Mouse (Mus musculus): Measurements from ENCODE around the gene Myl6b.
"Not testable (repeated sequence)": the region's sequence is repeated elsewhere in the genome, so short reads cannot be mapped to it uniquely, and the experiment has no call there.

Myl6b gene

DNA sequence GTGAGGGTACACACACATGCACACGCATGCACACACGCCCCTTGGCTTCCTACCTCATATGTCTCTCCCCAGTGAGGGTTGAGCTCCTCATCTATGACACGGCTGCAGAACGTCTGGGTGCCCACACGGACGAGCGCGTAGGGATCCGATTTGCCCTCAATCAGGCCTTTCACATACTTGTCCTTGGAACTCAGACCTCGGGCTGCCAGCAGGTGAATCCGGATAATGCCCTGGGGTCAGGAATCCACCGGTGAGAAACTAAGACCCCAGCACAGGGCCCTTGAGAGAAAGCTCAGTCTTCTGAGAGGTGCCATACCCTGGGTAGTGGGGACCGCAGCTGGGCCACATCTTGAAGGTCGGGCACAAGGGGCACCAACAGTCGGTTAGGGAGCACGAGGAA lies 22.1 kb upstream of the Myl6b start:
- no peak for DNase-seq (ENCODE audit: extremely low spot score, low read depth, low spot score)

DNA sequence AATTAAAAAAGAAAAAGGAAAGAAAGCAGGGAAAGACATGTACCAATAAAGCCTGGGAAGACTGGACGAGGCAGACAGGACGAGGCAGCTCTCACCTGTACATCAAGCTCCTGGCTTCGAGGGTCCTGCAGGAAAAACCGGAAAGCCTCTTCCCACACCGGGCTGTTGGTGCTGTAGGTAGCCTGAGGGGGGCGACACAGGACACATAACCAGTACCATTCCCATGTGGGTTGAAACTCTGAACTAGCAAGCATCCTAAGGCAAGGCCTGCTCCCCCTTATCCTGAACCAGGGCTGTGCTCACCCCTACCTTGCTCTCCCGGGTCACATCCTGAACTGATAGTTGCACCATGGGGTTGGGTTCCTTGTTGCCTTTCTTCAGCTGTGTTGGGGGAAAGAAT lies 20.3 kb upstream of the Myl6b start:
- DNase-seq (ENCODE audit: extremely low spot score, low read depth, low spot score), result no peak

DNA sequence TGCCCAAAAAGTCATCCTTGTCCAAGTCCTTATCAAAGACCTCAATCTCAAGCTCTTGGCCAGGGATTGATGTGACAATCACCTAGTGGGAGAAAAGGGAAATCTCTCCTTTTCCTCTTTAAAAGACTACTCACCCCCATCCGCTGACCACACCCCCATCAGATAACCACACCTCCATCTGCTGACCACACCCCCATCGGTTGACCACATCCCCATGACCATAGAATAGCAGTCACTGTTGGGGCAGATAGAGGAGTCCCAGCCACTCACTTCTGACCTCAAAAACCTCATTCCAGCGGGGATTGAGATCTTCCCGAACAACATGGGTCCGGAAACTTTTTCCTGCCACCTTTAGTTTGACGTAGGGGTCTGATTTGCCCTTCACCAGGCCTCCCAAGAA lies 18.2 kb upstream of the Myl6b start:
- DNase-seq (ENCODE audit: extremely low spot score, low read depth, low spot score), result no peak

DNA sequence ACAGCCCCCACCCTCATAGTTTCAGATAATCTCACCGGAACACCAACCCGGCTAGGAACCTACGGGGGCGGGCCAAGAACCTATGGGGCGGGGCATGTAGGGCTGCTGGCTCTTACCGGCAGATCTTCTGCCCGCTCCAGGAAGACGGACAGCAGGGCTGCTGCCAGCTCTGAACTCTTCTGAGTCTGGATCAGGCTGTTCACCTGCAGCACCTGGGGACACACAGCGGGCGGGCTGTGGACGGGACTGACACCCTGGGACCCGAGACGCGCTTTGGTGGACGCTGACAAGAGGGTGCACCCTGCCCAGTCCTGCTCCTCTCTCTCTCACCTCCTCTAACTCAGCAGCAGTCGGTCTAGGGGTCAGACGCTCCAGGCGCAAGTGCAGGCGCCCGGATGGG lies 17.5 kb upstream of the Myl6b start:
- DNase-seq (ENCODE audit: extremely low spot score, low read depth, low spot score), result no peak

DNA sequence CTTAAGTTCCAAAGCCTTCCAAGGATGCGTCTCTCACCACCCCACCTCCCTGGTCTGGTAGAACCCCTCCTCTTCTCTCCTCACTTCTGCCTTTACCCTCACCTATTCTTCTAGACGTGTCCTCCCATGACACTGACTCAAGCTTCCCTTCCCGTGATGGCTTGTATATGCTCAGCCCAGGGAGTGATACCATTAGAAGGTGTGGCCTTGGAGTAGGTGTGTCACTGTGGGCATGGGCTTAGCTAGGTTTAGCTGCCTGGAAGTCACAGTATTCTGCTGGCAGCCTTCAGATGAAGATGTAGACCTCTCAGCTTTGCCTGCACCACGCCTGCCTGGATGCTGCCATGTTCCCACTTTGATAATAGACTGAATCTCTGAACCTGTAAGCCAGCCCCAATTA lies 16.6 kb upstream of the Myl6b start:
- no peak for DNase-seq (ENCODE audit: extremely low spot score, low read depth, low spot score)

DNA sequence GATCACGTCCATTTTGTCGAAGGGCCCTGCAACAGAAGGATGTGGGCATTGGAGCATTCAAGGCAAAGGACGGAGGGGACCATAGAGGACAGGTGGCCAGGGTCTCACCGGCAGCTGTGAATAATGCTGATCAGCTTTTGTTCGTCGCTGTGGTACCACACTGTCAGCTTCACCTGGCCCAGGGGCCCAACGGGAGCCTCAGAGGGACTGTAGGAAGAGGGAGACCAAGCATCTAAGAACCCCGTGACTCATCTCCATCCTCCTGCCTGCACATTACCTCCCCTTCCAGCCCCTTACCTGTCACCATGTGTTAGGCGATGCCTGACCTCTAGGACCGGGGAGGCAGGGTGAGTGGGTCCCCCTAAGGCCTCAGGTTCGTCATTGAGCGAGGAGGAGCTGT lies 13.3 kb upstream of the Myl6b start:
- no peak for DNase-seq (ENCODE audit: extremely low spot score, low read depth, low spot score)

DNA sequence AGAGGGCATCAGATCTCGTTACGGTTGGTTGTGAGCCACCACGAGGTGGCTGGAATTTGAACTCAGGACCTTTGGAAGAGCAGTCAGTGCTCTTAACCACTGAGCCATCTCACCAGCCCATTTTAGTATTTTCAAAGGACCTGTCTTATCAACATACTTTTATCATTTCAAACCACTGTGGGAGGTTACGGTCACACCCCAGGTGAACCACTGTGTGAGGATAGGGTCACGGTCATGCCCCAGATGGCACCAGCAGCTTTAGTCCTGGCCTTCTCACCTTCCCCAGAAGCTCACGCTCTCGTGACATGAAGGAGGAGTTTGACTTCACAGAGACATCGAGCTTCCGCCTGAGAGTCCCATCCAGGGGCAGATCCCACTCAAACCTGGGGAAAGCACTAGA lies 12.7 kb upstream of the Myl6b start:
- DNase-seq (ENCODE audit: extremely low spot score, low read depth, low spot score), result no peak

DNA sequence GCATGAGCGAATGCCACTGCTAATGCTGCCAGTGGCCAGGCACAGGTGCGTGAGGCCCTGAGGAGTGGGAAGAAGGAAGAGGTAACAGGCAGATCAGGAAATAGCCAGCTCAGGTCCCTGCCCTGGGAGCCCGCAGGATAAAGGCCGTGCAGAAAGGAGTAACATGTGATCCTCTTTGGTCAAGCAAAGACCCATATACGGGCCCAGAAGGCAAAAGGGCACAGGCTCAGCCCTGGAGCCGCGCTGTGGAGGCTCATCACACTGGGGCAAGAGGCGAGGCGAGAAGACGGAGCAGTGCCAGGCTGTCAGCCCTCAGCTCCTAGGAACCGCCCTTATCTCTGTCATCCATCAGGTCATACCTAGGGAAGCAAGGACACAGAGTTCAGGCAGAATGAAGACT lies 11.8 kb upstream of the Myl6b start:
- DNase-seq (ENCODE audit: extremely low spot score, low read depth, low spot score), result no peak

DNA sequence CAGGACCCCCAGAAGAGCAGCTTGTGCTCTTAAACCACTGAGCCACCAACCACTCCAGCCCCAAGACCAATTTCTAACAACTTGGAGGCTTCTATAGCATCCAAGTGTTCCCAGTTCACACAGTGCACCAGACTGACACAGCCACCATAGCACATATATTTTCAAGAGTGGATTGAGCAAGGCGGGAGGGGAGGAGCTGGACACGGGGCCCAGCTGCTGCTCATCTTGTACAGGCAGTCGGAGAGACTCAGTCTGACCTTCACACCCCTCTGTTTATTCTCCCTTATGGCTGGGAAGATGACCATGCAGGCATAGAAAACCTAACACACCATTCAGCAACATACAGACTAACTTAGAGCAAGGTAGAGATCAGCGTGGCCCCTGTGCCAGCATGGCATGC lies 11.3 kb upstream of the Myl6b start:
- no peak for DNase-seq (ENCODE audit: extremely low spot score, low read depth, low spot score)

DNA sequence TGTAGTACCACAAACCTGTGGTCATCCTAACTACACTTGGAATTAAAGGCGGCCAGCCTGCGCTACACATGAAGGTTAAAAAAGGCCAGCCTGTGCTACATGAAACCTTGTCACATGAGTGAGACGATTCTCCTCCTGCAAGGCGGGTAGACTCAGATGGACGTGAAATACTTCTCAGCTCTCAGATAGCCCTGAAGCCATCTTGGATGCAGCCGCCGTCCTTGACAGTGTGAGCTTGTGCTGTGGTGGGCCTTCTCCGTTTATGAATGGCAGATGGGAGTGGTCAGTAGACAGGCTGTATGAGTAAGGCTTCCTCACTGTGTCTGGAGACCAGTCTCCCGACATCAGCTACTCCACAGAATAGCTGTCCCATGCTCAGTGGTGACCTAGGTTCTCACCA lies 10.7 kb upstream of the Myl6b start:
- no peak for DNase-seq (ENCODE audit: extremely low spot score, low read depth, low spot score)

DNA sequence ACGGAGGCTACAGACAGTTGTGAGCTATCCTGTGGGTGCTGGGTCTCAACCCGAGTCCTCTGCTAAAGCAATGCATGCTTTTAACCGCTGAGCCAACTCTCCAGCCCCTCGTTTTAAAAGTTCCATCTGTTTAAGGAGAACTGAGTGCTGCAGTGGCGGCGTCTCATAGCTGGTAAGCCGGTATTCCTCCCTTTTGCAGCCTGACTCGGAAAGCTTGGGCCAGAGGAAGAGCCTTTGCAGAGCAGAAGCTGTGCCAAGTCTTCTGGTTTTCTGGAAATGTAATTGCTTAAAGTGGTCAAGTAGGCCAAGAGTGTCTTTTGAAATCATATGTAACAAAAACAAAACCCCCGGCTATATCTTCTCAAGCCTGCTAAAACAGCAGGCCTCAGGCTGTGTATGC lies 9.8 kb upstream of the Myl6b start:
- DNase-seq (ENCODE audit: extremely low spot score, low read depth, low spot score), result no peak

DNA sequence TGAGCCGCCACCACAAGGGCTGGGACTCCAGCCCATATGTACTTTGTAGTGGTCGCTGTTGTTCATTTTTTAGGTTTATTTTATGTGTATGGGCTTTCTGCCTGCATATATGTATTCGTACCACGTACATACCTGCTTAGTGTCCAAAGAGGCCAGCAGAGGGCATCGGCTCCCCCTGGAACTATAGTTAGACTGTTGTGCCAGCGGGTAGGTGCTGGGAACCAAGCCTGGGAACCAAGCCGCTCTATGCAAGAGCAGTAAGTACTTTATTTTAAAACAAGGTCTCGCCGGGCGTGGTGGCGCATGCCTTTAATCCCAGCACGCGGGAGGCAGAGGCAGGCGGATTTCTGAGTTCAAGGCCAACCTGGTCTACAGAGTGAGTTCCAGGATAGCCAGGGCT lies 7.5 kb upstream of the Myl6b start:
- no peak for DNase-seq (ENCODE audit: extremely low spot score, low read depth, low spot score)

DNA sequence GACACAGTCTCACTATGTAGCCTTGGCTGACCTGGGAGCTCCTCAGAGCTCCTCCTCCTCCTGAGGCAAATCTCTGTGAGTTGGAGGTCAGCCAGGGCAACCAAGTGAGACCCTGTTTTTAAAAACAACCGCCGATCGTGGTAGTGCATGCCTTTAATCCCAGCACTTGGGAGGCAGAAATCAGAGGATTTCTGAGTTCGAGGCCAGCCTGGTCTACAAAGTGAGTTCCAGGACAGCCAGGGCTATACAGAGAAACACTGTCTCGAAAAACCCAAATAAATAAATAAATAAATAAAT lies 6.8 kb upstream of the Myl6b start:
- DNase-seq (ENCODE audit: extremely low spot score, low read depth, low spot score), result not testable (repeated sequence)

DNA sequence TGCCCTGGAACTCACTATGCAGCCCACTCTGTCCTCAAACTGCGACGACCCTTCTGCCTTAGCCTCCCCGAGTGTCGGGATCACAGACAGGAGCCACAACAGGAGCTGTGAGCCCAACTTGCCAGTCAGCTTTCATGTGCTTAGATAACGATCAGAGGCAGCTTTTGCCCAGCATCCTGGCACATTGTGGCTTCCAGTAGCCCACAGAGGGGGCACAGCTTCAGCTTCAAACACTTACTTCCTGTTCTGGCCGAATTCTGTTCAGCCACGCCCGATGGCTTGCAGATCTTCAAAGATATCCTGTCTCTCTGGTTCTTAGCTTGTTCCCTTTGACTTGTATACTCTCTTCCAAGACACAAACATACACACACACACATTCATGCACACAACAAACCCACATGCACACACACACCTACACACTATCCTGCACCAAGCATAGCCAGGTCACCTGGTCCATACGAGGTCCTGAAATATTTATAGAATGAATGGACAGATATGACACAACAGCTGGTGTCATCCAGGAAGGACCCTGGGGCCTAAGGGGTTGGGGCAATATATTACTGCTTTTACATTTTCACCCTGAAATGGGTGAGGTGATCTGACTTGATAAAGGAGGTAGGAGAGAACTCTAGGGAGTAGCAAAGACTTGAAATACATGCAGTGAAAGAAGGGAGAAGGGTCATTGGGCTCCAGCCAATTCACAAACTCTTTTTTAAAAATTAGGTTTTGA lies 6.3 kb upstream of the Myl6b start:
- DNase-seq (ENCODE audit: extremely low spot score, low read depth, low spot score), result no peak

DNA sequence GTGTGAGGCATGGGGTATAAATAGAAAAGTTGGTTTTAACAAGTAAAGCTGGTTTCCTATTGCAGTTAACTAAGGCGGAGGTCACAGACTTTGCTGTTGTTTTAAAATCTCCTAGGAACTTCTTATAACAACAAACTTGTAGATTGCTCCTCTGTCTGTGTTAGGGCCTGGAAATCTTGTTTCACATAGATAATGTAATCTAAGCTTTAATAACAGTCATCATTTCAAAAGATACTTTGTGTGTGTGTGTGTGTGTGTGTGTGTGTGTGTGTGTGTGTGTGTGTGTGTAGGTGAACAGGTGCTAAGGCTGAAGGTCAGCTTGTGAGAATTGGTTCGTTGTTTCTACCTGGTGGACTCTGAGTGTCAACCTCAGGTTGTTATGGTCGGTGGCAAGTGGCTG lies 5.5 kb upstream of the Myl6b start:
- DNase-seq (ENCODE audit: extremely low spot score, low read depth, low spot score), result no peak

DNA sequence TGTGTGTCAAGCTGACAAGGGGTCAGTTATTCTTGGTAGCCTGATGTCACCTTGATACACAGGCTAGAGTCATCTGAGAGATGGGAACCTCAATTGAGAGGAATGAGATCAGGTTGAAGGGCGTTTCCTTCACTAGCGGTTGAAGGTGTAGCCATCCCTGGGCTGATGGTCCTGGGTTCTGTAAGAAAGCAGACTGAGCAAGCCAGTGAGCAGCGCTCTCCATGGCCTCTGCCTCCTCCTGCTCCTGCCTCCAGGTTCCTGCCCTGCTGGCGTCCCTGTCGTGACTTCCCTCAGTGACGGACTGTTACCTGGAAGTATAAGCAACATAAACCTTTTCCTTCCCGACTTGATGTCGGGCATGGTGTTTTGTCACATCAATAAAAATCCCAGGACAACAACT lies 5.0 kb upstream of the Myl6b start:
- DNase-seq (ENCODE audit: extremely low spot score, low read depth, low spot score), result no peak

DNA sequence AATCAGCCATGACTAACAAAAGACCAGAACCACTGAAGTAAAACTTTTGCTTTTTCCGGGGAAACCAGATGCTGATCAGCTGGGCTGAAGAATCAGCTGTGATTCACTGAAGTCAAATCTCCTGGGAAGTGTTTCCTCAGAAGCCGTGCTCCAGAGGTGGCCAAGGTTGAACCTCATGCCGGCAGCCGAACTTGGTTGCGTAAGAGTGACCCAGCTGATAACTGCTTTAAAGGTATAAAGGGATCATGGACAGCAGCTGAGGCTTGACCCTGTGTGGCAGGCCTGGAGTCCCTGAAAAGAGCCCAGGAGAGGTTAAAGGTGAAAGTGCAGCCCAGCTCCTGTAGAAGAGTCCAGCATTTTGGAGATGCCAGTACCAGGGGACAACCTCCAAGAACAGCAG lies 3.9 kb upstream of the Myl6b start:
- DNase-seq (ENCODE audit: extremely low spot score, low read depth, low spot score), result no peak

DNA sequence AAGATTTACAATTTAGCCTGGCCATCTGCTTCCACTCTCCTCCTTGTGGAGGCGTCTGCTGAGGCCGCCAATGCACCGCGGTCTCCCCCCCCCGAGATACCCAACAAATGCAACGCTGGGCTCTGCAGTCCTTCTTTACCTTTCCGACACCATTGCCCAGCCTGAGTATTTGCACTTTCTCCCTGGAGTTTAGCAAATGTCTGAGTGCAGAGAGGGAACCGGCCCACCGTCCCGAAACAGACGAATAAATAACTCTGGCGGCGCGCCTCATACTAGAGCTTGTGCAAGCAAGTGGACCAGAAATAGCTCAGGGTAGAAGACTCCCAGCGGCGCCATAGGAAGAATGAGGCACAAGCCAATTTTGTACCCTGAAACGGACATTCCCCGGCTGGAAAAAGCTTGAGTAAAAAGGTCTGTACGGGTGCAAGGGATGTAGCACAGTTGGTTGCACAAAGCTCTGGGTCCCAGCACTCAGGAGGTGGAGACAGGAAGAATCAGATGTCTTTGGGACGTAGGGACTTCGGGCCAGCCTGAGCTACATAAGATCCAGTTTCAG lies 709 bp upstream of the Myl6b start:
- no peak for DNase-seq (ENCODE audit: extremely low spot score, low read depth, low spot score)

DNA sequence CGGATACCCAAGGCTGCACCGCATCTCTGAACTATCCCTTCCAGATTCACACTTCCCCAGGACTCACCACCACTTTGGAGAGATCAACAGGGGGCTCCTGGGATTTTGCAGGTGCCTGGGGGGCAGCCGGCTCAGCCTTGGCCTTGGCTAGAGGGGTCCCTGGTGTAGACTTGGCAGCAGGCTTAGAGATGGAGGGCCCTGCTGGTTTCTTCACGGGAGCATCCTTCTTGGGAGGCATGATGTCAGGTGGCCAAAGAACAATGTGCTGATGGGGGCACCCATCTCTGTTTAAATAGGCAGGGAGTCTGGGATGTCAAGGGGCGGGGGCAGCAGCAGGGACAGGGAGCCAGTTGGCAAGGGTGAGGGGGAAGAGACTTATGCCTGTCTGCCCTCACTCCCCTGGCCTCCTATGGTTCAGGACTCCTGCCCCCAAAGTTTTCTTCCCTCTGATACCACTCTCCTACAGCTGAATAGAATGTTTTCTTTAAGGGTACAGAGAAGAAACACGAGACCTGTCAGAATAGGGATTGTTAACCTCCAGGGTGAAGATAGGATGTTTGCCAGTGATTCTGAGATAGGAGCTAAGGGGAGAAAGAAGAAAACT lies 1.2 kb downstream of the Myl6b start:
- no peak for DNase-seq (ENCODE audit: extremely low spot score, low read depth, low spot score)

DNA sequence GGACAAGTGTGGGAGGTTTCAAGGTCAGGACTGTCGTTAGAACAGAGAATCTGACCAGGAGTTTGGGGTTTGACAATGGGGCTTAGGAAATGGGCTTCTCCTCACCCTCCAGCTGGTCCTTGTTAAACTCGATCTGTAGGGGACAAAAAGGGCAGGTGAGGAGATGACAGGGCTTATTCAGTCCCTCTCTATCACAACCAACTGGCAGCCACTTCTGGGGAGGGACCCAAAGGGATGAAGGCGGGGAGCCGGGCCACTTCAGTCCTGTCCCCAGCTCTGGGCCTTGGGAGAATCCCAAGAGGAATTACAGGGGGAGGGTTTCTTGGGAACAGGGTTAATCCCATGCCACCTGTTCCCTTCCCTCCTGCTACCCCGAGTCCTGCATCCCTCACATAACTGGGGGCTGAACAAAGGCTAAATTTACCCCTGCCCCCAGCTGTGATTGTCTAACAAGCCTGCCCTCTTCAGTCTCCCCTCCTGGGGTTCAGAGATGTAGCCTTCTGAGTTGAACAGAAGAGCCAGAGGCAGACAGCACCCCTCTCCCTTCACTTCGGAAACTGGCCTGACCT lies 1.9 kb downstream of the Myl6b start:
- DNase-seq (ENCODE audit: extremely low spot score, low read depth, low spot score), result no peak

DNA sequence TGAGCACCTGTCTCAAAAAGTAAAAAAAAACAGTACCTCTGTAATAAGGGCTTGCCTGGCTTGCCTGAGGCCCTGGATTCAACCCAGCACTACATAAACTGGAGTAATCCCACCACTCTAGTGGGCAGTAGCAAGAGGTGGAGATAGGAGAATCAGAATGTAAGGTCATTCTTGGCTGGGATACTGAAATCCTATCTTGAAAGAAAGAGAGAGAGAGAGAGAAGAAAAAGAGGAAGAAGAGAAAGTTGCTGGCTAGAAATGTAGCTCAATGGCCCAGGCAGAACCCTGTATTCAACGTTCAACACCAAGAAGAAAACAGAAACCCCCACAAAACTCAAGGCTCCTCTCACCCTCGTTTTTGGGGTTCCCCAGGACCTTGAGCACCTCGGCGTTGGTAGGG lies 2.6 kb downstream of the Myl6b start:
- DNase-seq (ENCODE audit: extremely low spot score, low read depth, low spot score), result no peak

DNA sequence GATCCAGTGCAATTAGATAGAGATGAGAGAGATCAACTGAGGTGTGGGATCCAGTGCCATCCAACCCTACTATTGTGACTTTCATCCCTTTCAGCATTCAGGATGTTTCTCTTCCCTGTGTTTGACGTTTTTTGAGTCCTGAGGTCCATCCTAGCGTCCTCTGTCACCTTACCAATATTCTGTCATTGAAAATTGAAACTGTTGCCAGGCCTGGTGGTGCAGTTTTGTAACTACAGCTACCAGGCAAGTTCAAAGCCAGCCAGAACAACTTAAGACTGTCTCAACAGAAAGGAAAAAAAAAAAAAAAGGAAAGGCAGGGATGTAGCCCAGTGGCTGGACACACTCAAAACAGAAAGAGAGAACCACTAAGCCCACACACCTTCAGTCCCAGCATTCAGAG lies 3.2 kb downstream of the Myl6b start:
- no peak for DNase-seq (ENCODE audit: extremely low spot score, low read depth, low spot score)
